Mouse (Mus musculus) urinary bladder, postnatal 4 days (tissue): ENCODE measurements around the gene Ppm1l.

Experiments used
- DNase-seq, 2 experiments: peaks; one replicate each; pipeline ENCODE4 v3.0.0; 2021 to 2022; ENCODE audit warnings: low spot score in 2 of 2

Gene Ppm1l

DNA sequence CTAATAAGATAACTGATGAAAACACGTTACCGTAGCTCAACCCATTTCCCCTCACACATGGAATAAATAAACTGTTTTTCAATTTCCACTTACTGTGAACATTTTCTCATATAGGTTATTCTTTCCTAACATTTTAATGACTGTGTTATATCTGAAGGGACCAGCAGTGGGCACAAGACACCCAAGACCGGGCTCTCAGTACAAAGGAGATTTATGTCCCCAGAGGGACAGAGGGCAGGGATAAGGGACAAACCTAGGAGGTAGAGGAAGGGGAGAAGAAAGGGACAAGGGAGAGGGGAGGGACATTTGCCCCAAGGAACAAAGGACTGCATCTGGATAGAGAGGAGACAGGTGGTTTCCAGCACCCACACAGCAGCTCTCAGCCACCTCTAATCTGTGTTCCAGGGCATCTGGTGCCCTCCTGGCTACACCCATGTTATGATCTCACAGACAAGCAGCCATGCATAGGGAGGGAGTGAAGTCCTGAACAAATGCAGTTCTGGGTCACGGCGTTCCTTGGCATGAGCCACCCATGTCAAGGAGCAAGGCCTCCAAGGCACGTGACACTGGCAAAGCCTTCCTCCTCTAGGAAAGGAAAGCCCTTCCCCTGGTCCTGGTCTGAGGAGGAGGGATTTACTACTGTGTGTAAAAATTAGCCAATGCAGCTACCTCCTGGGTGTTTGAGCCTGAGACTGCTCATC, 174.5 kb downstream of the Ppm1l start:
- DNase-seq: no peak

DNA sequence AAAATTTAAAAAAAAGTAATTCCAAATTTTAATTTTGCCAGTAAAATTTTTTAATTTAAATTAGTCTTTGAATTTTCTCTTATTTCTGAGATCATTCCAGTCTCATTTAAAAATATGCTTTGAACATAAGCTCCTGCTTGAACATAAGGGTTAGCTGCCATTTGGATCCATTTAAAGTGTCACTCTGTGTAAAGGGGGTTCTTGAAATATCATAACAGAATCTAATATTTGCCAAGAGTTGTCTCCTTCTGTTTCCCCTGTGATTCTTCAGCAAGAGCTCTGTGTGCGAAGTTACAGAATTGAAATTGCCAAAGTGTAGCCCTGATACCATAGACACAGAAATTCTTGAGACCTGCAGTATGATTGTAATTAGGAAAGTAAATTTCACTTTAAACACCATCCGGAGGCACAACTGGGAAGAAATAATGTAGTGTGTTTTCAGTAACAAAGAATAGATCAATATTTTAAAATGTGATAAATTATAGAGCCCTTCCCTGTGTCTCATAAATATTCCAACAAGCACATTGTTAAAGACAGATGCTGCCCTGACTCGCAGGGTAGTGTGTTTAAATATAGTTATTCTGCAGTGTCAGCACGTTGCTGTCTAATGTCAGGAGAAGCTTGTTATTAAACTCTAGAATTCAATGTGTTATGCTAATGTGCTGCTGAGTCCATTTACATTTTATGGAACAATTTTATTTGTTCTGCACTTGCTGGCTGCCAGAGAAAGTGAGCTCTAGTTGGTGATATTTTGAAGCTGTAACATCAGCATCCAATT, 177.8 kb downstream of the Ppm1l start:
- no peak for DNase-seq

DNA sequence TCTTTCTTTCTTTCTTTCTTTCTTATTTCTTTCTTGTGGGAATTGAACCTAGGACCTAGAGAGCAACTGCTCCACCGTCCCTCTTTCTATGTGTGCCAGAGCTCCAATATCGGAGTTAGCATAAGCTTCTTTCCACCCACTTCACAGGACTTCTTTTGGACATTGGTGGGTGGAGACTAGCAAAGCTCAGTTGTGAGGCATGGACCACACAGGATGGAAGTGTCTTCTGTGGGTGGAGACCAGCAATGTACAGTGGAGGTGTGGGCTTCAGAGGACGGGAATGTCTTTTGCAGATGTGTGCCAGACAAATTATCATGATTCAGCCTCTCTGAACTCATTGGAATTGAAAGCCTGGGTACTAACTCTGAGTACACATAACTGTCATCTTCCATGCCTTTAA, 180.5 kb downstream of the Ppm1l start:
- DNase-seq: no peak

DNA sequence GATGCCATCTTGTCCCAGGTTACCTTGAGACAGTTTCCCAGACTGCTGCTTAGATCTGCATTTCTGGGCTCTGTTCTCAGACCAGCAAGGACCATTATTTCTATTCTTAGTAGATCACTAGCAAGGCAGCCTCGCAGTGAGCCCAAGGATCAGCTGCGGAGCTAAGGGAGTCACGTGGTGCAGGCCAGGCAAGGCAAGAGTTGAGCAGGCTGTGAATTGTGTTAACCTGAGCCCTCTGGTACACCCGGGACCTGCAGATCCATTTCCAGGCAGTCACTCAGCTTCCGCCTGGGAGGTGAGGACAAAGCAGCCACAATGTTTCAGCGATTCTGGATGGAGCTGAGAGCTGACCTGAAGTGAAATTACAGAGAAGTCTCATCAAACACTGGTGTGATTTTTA, 185.3 kb downstream of the Ppm1l start:
- DNase-seq: no peak

DNA sequence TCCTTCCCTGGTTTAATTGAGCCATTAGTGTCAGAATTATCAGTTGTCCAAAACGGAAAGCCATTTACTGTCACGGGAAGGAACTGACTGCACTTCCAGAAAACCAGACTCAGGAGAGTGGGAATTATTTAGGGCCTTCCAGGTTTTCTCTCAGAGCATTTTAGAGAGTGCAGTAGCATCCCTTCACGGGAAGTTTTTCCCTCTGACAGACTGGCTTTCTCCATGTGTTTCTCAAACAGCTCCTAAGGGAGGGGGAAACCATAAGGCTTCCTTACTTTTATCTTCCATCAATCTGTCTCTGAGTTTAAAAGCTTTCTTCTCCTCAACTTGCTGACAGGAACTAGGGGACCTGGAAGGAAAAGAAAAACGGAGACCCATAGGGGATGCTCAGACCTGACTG, 185.9 kb downstream of the Ppm1l start:
- DNase-seq: no peak

DNA sequence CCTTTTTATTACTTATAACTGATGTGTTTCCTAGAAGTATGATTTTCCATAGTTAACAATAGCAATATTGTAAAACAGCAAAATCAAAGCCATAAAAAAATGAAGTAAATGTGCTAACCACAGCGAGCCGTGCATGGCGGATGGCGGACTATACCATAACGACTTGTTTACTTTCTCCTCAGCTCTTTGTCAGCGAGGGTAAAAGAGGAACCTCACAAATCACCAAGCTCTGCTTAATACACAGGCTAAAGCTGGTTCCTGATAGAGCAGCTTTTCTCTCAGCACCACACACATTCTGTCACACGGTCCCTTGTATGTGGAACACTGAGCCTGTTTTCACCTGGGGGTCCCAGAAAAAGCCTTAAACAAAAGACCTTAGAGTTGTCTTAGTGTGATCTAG, 188.4 kb downstream of the Ppm1l start:
- DNase-seq: no peak

DNA sequence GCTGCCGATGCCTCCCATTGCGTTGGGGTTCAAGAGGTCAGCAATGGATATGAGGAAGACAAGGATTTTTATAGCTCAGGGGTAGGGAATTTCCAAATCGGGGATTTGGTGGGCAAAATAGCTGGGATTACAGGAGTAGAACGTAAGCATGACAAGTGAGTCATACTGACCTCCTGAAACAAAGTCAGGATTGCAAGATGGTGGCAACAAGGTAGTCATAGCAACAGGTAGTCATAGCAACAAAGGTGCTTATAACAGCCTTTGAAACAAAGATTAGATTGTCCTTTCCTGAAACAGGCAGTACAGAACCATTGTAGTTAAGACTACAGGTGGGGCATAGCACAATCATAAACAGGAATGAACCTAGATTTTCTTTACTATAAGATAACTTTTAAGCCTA, 189.7 kb downstream of the Ppm1l start:
- DNase-seq: no peak

DNA sequence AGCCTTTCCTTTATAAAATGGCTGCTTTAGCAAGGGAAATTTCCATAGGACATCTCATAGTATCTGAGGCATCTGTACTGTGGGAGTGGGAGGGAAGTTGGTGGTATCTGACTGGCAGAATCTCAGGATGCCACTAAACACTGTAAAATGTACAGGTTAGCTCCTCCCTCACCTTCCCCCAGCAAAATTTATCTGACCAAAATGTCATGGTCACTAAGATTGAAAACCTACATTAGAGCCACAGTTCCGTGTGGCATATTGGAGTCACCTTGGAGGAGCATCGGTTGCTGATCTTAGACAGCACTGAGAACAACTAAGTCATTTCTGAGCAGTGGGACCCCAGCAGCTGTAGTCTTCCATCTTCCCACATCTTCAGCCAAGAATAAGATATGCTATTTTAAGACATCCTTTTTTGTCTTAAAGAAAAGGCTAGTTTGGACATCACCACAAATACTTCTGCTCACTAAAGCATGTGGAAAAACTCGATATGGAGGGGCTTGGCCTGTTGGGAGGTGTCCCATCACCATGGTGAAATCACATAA, 192.8 kb downstream of the Ppm1l start:
- no peak for DNase-seq

DNA sequence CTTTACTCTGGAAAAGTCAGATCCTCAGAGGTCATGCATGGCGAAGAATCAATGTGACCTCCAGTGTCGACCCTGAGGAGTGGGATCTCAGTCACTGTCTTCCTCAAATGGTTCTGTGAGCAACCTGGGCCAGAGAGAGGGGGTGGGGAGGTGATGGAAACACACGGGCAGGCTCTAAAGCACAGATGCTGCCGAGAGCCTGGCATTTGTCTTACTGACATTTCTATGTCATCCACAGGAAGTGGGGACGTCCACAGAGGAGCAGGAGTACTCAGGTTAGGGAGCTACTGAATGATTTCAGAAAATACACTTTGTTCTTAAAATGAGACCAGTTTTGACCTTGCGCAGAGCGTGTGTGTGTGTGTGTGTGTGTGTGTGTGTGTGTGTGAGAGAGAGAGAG, 195.2 kb downstream of the Ppm1l start:
- DNase-seq: no peak

DNA sequence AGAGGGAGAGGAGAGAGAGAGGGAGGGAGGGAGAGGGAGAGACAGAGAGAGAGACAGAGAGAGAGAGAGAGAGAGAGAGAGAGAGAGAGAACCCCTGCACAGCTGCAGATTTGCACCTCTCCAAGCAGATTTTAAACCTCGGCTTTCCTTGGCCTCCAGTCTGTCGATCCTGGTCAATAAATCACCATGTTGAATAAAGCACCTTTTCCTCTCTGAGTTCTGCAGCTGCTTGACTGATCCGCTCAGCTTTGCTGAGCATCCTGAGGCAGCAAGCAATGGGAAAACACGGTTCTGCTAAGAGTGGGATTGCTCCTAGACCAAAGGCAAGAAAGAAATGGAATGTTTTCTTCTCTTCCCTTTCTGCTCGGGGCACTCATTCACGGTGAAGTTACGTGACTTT, 195.7 kb downstream of the Ppm1l start:
- no peak for DNase-seq

DNA sequence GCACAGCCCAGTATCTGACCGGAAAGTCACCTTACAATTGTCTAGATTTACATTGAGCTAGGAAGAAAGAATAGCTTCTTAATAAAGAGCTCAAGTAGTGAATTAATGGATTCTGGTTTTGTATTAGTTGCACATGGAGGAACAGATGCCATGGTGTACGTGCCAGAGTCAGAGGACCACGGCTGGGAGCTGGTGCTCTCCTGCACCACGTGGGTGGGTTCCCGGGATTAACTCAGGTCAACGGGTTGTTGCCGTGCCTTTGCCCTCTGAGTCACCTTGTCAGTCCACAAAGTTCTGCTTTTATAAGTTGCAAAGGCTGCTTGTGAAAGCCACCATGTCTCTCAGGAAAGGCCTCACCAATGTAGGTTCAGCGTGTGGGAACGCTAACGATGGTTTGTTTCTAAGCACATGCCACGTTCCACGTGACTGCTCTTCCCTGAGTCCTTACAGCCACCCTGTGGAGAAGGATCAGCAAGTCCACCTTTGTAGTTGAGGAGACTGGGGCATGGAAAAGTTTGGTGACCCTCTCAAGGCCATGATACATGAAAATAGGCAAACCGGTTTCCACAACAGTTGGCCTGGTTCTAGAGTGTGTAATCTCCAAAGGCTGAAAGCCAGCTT, 199.2 kb downstream of the Ppm1l start:
- DNase-seq: no peak

DNA sequence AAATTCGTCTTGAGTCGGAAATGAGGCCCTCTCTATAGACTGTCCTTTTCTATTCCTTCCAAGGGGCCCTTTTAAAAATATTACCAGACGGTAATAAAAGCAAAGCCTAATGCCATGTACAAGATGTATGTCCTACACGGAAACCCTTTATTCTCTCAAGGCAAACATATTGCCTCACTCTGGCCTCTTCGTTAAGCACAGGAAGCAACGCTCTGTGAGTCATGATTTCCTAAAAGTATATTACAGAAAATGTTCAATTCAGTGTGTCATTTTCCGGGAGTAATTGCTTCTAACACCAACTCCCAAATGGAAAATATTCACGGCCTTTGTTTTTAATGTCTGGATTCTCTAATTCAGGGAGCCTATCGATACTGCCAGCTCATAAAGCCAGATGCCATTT, 202.5 kb downstream of the Ppm1l start:
- DNase-seq: no peak

DNA sequence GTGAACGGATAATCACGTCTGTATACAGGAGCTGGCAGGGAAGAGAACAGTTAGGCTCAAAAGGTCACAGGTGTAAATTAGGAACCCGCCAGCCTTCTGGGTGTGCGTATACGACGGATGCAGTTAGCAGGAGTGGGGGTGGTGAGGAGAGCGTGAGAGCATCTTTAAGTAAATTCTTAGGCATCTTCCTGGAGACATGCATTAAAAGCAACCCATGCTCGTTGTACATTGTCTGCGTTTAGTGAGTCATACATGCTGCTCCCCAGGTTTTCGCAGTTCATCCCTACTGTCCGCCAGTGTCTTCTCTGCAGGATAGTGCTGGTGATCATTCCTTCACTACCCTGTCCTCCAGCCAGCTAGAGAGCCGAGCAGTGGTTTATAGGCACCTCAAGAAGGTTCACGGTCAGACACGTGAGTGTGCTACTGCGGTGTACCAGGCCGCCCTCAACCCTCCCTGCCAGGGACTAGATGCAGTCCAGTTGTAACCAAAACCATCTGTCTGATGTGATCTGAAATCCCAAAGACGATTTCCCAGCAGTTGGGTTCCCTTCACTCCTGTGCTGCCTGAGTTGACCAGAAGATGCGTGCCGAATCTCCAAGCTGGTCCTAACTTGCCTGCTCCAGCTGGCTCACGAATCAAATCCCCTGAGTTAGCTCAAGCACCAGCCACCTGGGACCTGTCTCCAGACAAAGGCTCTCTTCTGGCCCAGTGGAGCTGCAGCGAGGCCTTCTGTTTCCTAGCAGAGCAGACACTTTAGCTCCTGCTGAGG, 203.3 kb downstream of the Ppm1l start:
- DNase-seq: no peak

DNA sequence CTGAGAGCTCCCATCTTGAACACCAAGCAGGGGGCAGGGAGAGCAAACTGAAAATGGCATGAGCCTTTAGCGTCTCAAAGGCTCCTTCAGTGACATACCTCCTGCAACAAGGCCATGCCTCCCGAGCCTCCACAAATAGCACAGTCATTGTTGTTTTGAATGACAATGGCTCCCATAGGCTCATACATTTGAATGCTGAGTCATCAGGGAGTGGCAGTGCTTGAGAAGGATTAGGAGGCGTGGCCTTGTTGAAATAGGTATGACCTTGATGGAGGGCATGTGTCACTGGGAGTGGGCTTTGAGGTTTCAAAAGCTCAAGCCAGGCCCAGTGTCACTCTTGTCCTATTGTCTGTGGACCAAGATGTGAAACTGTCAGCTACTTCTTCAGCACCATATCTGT, 205.6 kb downstream of the Ppm1l start:
- no peak for DNase-seq

DNA sequence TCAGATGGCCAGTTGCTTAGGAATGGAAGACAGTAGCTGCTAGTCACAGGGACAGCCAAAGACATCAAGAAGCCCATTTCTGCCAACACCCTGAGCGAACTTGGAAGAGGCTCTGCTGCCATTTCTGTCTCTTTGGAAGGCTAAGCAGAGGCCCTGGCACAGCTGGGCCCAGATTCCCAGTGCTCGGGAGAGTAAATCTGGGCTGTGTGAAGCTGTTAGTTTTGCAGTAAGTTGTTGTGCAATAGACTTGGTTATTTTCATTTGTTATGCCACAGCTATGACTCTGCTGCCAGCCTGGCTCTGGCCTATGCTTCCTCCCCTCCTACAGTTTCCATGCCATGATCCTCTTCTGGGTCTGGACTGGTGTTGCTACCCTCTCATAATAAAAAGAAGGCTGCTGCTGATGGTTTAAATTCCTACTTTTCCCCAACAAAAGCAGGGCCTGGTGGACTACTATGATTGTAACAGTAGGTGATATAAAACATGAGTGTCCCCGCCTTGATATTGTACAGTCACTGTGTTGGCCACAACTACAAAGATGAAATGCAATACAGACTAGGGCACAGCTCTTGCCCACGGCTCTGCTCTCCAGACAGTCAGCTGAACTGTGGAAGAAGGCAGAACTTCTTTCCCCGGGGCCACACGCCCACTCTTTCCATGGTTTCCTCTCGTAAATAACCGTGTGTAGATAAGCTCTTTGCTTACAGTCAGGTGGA, 207.9 kb downstream of the Ppm1l start:
- no peak for DNase-seq

DNA sequence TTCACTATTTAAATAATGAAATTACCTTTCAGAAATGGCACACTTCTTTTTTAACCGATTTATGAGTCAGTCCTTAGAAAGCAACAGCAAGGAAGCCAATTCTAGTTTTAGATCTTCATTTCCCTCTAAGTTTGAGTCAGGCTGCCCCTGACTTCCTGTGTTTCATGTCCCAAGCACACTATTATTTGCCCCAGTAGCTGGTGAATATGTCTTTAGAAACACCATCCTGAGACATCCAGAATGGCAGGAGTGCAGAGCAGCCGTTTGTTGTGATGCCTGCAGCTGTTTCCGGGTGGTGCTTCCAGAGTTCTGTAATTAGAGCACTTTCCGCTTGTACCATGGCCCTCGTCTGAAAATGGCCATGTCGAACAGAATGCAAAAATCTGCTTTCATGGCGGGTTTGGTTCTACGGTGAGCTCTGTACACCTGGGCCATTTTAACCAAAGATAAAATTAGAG, 208.4 kb downstream of the Ppm1l start:
- DNase-seq: no peak

DNA sequence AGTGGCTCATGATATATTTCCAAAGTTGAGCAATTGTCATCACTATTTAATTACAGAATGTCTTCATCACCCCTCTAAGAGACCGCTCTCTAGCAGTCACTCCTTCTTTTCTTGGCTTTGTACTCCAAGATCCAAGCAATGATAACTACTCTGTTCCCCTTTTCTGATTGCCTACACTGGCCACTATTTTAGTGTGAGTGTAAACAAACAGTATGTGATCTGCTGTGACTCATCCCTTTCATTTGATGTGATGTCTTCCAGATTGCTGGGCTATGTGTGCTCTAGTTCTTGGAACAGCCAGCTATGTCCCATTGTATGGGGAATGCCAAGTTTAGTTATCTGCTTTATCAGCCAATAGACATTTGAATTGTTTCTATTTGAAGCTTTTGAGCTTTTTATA, 210.7 kb downstream of the Ppm1l start:
- DNase-seq: no peak

DNA sequence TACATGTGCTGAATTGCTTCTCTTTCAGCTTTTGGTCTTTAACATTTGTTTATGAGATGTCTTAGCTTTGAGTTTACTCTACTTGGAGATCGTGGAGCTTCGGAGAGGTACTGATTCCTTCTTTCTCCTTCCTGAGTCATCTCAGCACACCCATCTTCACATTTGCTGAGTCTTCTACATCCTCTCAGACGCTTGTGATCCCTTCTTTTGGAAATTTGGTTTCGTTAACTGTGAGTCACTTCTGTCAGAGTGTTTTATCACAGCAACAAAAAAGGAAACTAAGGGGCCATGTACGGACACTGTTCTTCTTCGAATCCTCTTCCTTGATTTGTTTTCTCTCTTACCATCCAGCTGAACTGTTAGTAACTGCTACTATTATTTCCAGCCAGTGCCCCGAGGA, 212.9 kb downstream of the Ppm1l start:
- DNase-seq: no peak

DNA sequence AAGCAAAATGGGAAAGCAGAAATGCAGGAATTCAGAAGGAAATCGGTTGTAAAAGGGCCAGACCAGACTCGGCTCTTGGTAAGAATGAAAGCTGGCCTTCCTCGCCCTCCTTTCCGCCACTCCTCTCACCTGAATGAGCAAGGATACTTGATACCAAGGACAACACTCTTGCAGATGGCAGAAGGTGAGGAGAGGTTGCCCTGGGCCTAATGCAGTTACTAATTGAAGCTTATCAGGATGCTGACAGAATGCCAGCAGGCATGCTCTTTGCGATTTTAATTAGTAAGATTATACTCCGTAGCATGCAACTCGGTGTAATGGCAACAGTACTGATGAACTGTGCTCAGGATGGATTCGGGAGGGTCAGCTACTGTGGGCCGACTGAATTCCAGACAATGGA, 214.8 kb downstream of the Ppm1l start:
- no peak for DNase-seq

DNA sequence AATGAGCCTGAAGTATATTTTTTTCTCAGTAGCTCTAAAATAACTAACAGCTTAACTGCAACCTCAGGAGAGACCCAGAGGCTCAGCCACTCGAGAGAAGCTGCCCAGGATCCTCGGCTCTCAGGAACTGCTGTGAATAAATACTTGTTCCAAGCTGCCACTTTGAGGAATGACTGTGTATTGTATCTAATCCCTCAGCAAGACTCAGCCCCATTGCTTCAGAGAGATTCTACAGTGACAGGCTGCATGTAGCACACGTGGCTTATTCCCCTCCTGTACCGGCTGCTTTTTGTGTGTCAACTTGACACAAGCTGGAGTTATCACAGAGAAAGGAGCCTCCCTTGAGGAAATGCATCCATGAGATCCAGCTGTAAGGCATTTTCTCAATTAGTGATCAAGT, 216.0 kb downstream of the Ppm1l start:
- no peak for DNase-seq

DNA sequence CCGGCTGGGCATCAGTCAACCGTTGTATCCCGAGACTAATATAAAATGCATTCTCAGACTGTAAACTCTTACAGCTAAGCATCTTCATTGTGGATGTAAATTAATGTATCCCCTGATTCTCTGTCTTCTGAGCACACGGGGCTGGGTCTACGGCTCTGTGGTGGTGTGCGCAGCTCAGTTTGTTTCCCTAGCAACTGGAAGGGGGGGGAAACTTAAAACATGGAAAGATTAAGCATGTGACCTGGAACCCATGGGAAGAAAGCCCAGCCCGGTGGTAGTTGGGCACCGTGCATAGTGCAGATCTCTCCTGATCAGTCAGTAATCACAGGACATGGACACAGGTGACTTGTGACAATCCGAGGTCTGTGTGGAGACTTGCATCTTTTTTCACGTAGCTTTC, 218.8 kb downstream of the Ppm1l start:
- no peak for DNase-seq
